9 mouse cellular contexts compared by ENCODE assay signal in genomic region chr6:29263650-29264455, GRCm38 (mm10). TPM values are rescaled to one million over a fixed set of nuclear protein-coding genes. Genes with fewer than 3 reads are reported as not detected.
DNase-seq lines count a peak whose midpoint lies in the region; ATAC-seq lines count a peak whose summit lies in the region.
"Had no signal": no experiment of that assay in that cellular context is flagged by ENCODE, and none has a peak within 500 bp of the region (broad histone marks: within the 10 kb centered on the region; RNA-seq: fewer than 3 reads in every experiment).

No protein-coding gene starts in this region.

- no peaks in the 10 kb centered on the region for H3K9me3 ChIP-seq in forebrain, embryonic 15.5 days
- H3K9me3 ChIP-seq in forebrain, embryonic 12.5 days = no peaks in the 10 kb centered on the region
- no peaks in the 10 kb centered on the region for H3K9me3 ChIP-seq in hindbrain, embryonic 15.5 days
- H3K9me3 ChIP-seq in midbrain, embryonic 15.5 days = no peaks in the 10 kb centered on the region
- H3K9me3 ChIP-seq: embryonic facial prominence, embryonic 12.5 days had no signal

- no peak overlapping the region for H3K9ac ChIP-seq in forebrain, embryonic 15.5 days (replicated peaks)
- no peak overlapping the region for H3K9ac ChIP-seq in forebrain, embryonic 12.5 days
- no peak overlapping the region for H3K9ac ChIP-seq in hindbrain, embryonic 15.5 days
- no peak overlapping the region for H3K9ac ChIP-seq in midbrain, embryonic 15.5 days
- H3K9ac ChIP-seq: embryonic facial prominence, embryonic 12.5 days had no signal

- peak overlapping the region; percentile 11; the same call in 1 of the 2 replicates for H3K27ac ChIP-seq in forebrain, embryonic 15.5 days (replicated peaks)
- H3K27ac ChIP-seq in forebrain, embryonic 12.5 days = no peak overlapping the region
- H3K27ac ChIP-seq in hindbrain, embryonic 15.5 days (replicated peaks) = no peak overlapping the region; the same call in 1 of the 2 replicates
- no peak overlapping the region for H3K27ac ChIP-seq in midbrain, embryonic 15.5 days
- H3K27ac ChIP-seq: embryonic facial prominence, embryonic 12.5 days had no signal

- H3K4me2 ChIP-seq in forebrain, embryonic 15.5 days (replicated peaks) = no peak overlapping the region
- H3K4me2 ChIP-seq in forebrain, embryonic 12.5 days = no peak overlapping the region
- H3K4me2 ChIP-seq in hindbrain, embryonic 15.5 days = no peak overlapping the region
- no peak overlapping the region for H3K4me2 ChIP-seq in midbrain, embryonic 15.5 days
- H3K4me2 ChIP-seq: embryonic facial prominence, embryonic 12.5 days had no signal

- peak; percentile 69 for ATAC-seq in forebrain, embryonic 15.5 days (replicated peaks)
- no peak for ATAC-seq in forebrain, embryonic 12.5 days (ENCODE audit: low FRiP score)
- ATAC-seq in hindbrain, embryonic 15.5 days (ENCODE audit: low FRiP score, low read depth) = peak; percentile 87
- ATAC-seq in midbrain, embryonic 15.5 days (replicated peaks) = peak; percentile 84
- no peak for ATAC-seq in megakaryocyte-erythroid progenitor cell, adult 5-6 weeks (replicated peaks; ENCODE audit: low FRiP score, low TSS enrichment, poor library complexity, severe bottlenecking)

- H3K4me3 ChIP-seq in forebrain, embryonic 15.5 days = no peak overlapping the region
- no peak overlapping the region for H3K4me3 ChIP-seq in forebrain, embryonic 12.5 days (replicated peaks)
- no peak overlapping the region for H3K4me3 ChIP-seq in hindbrain, embryonic 15.5 days
- no peak overlapping the region for H3K4me3 ChIP-seq in midbrain, embryonic 15.5 days
- H3K4me3 ChIP-seq: embryonic facial prominence, embryonic 12.5 days had no signal

- DNase-seq in frontal cortex, adult 2 months (ENCODE audit: extremely low spot score in 1 of 2, low spot score in 1 of 2) = peak; percentile 37 to 62
- no peak for DNase-seq in spleen, adult 18-20 months
- DNase-seq in spleen, postnatal 4 days (ENCODE audit: low spot score in 2 of 2) = no peak

- WGBS in forebrain, embryonic 15.5 days = 40% methylated on average over 6 of the region's 6 CpGs
- WGBS in forebrain, embryonic 12.5 days = 44% methylated on average over 6 of the region's 6 CpGs
- 27% methylated on average over 6 of the region's 6 CpGs for WGBS in hindbrain, embryonic 15.5 days
- 29% methylated on average over 6 of the region's 6 CpGs for WGBS in midbrain, embryonic 15.5 days

- no peaks in the 10 kb centered on the region for H3K27me3 ChIP-seq in forebrain, embryonic 15.5 days
- H3K27me3 ChIP-seq in forebrain, embryonic 12.5 days = peaks cover 3% of the 10 kb centered on the region; the same call in 1 of the 2 replicates
- H3K27me3 ChIP-seq in hindbrain, embryonic 15.5 days = no peaks in the 10 kb centered on the region
- no peaks in the 10 kb centered on the region for H3K27me3 ChIP-seq in midbrain, embryonic 15.5 days (replicated peaks)
- H3K27me3 ChIP-seq: embryonic facial prominence, embryonic 12.5 days had no signal

- H3K36me3 ChIP-seq in forebrain, embryonic 15.5 days = no peaks in the 10 kb centered on the region
- no peaks in the 10 kb centered on the region for H3K36me3 ChIP-seq in forebrain, embryonic 12.5 days (replicated peaks)
- H3K36me3 ChIP-seq in hindbrain, embryonic 15.5 days = no peaks in the 10 kb centered on the region
- H3K36me3 ChIP-seq in midbrain, embryonic 15.5 days (replicated peaks) = no peaks in the 10 kb centered on the region
- H3K36me3 ChIP-seq: embryonic facial prominence, embryonic 12.5 days had no signal

- peaks cover 4% of the 10 kb centered on the region; the same call in 1 of the 2 replicates for H3K4me1 ChIP-seq in forebrain, embryonic 15.5 days
- H3K4me1 ChIP-seq in forebrain, embryonic 12.5 days = peaks cover 7% of the 10 kb centered on the region
- peaks cover 7% of the 10 kb centered on the region for H3K4me1 ChIP-seq in hindbrain, embryonic 15.5 days (replicated peaks)
- peaks cover 7% of the 10 kb centered on the region; the same call in 1 of the 2 replicates for H3K4me1 ChIP-seq in midbrain, embryonic 15.5 days
- H3K4me1 ChIP-seq: embryonic facial prominence, embryonic 12.5 days had no signal

RNA-seq across cellular contexts. Expression of gene Hilpda, which starts 8.4 kb away (rescaled TPM):
- 44.3 and 46.1 TPM in 2 replicates for polyA plus RNA-seq in forebrain, embryonic 15.5 days (2015; fragmentation: Nextera tagmentation; extraction: Ambion mirVana)
- polyA plus RNA-seq in forebrain, embryonic 12.5 days (2016; fragmentation: Nextera tagmentation; extraction: Ambion mirVana) = 31.3 and 32.5 TPM in 2 replicates
- polyA plus RNA-seq in frontal cortex, adult 2 months (2012; rRNA removed) = 8.7 and 10.6 TPM in 2 replicates
- polyA plus RNA-seq in hindbrain, embryonic 15.5 days (2015; fragmentation: Nextera tagmentation; extraction: Ambion mirVana) = 31.7 and 33.3 TPM in 2 replicates
- 35.8 and 36.2 TPM in 2 replicates for polyA plus RNA-seq in midbrain, embryonic 15.5 days (2015; fragmentation: Nextera tagmentation; extraction: Ambion mirVana)
- total RNA-seq in megakaryocyte-erythroid progenitor cell, adult 5-6 weeks (2014; fragmentation: Nextera tagmentation) = 13.4 and 16.4 TPM in 2 replicates
- total RNA-seq in megakaryocyte-erythroid progenitor cell, adult 5-6 weeks (2017) = 6.9 and 13.5 TPM in 2 replicates

RNA-seq across cellular contexts. Expression of gene Fam71f2, which starts 15.5 kb away (rescaled TPM):
- polyA plus RNA-seq in forebrain, embryonic 15.5 days (2015; fragmentation: Nextera tagmentation; extraction: Ambion mirVana) = 0.56 and 0.60 TPM in 2 replicates
- 0.56 and 0.77 TPM in 2 replicates for polyA plus RNA-seq in forebrain, embryonic 12.5 days (2016; fragmentation: Nextera tagmentation; extraction: Ambion mirVana)
- 1.2 and 1.8 TPM in 2 replicates for polyA plus RNA-seq in frontal cortex, adult 2 months (2012; rRNA removed)
- polyA plus RNA-seq in hindbrain, embryonic 15.5 days (2015; fragmentation: Nextera tagmentation; extraction: Ambion mirVana) = 0.41 and 0.51 TPM in 2 replicates
- 0.40 and 0.86 TPM in 2 replicates for polyA plus RNA-seq in midbrain, embryonic 15.5 days (2015; fragmentation: Nextera tagmentation; extraction: Ambion mirVana)
- total RNA-seq in megakaryocyte-erythroid progenitor cell, adult 5-6 weeks (2014; fragmentation: Nextera tagmentation) = 8.3 TPM in 1 of 2 replicates, not detected in the other
- not detected in 2 replicates for total RNA-seq in megakaryocyte-erythroid progenitor cell, adult 5-6 weeks (2017)

RNA-seq across cellular contexts. Expression of gene Impdh1, which starts 47.7 kb away (rescaled TPM):
- 54.5 and 57.3 TPM in 2 replicates for polyA plus RNA-seq in forebrain, embryonic 15.5 days (2015; fragmentation: Nextera tagmentation; extraction: Ambion mirVana)
- polyA plus RNA-seq in forebrain, embryonic 12.5 days (2016; fragmentation: Nextera tagmentation; extraction: Ambion mirVana) = 36.3 and 39.8 TPM in 2 replicates
- polyA plus RNA-seq in frontal cortex, adult 2 months (2012; rRNA removed) = 58.2 and 64.1 TPM in 2 replicates
- polyA plus RNA-seq in hindbrain, embryonic 15.5 days (2015; fragmentation: Nextera tagmentation; extraction: Ambion mirVana) = 68.3 and 71.7 TPM in 2 replicates
- 59.3 and 63.4 TPM in 2 replicates for polyA plus RNA-seq in midbrain, embryonic 15.5 days (2015; fragmentation: Nextera tagmentation; extraction: Ambion mirVana)
- 35.5 and 56.9 TPM in 2 replicates for total RNA-seq in megakaryocyte-erythroid progenitor cell, adult 5-6 weeks (2014; fragmentation: Nextera tagmentation)
- total RNA-seq in megakaryocyte-erythroid progenitor cell, adult 5-6 weeks (2017) = 16.8 and 19.5 TPM in 2 replicates

RNA-seq across cellular contexts. Expression of gene Fam71f1, which starts 55.1 kb away (rescaled TPM):
- polyA plus RNA-seq in forebrain, embryonic 15.5 days (2015; fragmentation: Nextera tagmentation; extraction: Ambion mirVana) = not detected in 2 replicates
- not detected in 2 replicates for polyA plus RNA-seq in forebrain, embryonic 12.5 days (2016; fragmentation: Nextera tagmentation; extraction: Ambion mirVana)
- polyA plus RNA-seq in frontal cortex, adult 2 months (2012; rRNA removed) = 0.06 TPM in 1 of 2 replicates, not detected in the other
- polyA plus RNA-seq in hindbrain, embryonic 15.5 days (2015; fragmentation: Nextera tagmentation; extraction: Ambion mirVana) = not detected in 2 replicates
- polyA plus RNA-seq in midbrain, embryonic 15.5 days (2015; fragmentation: Nextera tagmentation; extraction: Ambion mirVana) = not detected in 2 replicates
- not detected in 2 replicates for total RNA-seq in megakaryocyte-erythroid progenitor cell, adult 5-6 weeks (2014; fragmentation: Nextera tagmentation)
- not detected in 2 replicates for total RNA-seq in megakaryocyte-erythroid progenitor cell, adult 5-6 weeks (2017)

Comparison
In these comparisons a context has a peak if more than half of its experiments do, and no peak if none do; other contexts are left out.
1. ATAC-seq: peak in forebrain, embryonic 15.5 days (single experiment), hindbrain, embryonic 15.5 days (single experiment) and midbrain, embryonic 15.5 days (single experiment); none in forebrain, embryonic 12.5 days (single experiment) and megakaryocyte-erythroid progenitor cell, adult 5-6 weeks (single experiment).
2. DNase-seq: peak in frontal cortex, adult 2 months (2 of 2); none in spleen, adult 18-20 months (0 of 2) and spleen, postnatal 4 days (0 of 2).